Comparison of ENCODE assay signal across 8 mouse cellular contexts in genomic region chr4:127020411-127021150, GRCm38 (mm10). TPM values are rescaled to one million over a fixed set of nuclear protein-coding genes. Genes with fewer than 3 reads are reported as not detected.
DNase-seq lines count a peak whose midpoint lies in the region; ATAC-seq lines count a peak whose summit lies in the region.

No protein-coding gene starts in this region.

- no peak for ATAC-seq in lung, embryonic 15.5 days (ENCODE audit: borderline replicate concordance, extremely low read depth, low FRiP score, low TSS enrichment)
- ATAC-seq in forebrain, embryonic 11.5 days (replicated peaks; ENCODE audit: low FRiP score) = no peak; the same call in 1 of the 2 replicates
- no peak for ATAC-seq in limb, embryonic 13.5 days (ENCODE audit: low FRiP score, low read depth)
- no peak for ATAC-seq in stomach, embryonic 14.5 days (ENCODE audit: insufficient number of reproducible peaks, insufficient read depth, low FRiP score, low read depth)

- H3K4me3 ChIP-seq in lung, embryonic 15.5 days = peak overlapping the region; percentile 97
- peak overlapping the region; percentile 100 for H3K4me3 ChIP-seq in forebrain, embryonic 11.5 days (ENCODE audit: low read depth, low read length)
- H3K4me3 ChIP-seq in limb, embryonic 13.5 days = peak overlapping the region; percentile 99
- H3K4me3 ChIP-seq in stomach, embryonic 14.5 days (ENCODE audit: low read depth, low read length) = peak overlapping the region; percentile 29

- WGBS in lung, embryonic 15.5 days = 10% methylated on average over 13 of the region's 13 CpGs
- WGBS in forebrain, embryonic 11.5 days = 13% methylated on average over 13 of the region's 13 CpGs
- WGBS in limb, embryonic 13.5 days = 10% methylated on average over 13 of the region's 13 CpGs
- whole genome bisulfite sequencing in stomach, embryonic 14.5 days = 11% methylated on average over 13 of the region's 13 CpGs

- no peak overlapping the region for H3K9ac ChIP-seq in lung, embryonic 15.5 days
- peak overlapping the region; percentile 29; the same call in 1 of the 2 replicates for H3K9ac ChIP-seq in forebrain, embryonic 11.5 days (ENCODE audit: low read length)
- H3K9ac ChIP-seq in limb, embryonic 13.5 days = no peak overlapping the region
- no peak overlapping the region for H3K9ac ChIP-seq in stomach, embryonic 14.5 days (replicated peaks; ENCODE audit: low read depth, low read length)

- H3K27me3 ChIP-seq in lung, embryonic 15.5 days = no peaks in the 10 kb centered on the region
- H3K27me3 ChIP-seq in forebrain, embryonic 11.5 days (ENCODE audit: control insufficient read depth, insufficient read depth, low read length) = no peaks in the 10 kb centered on the region
- H3K27me3 ChIP-seq in limb, embryonic 13.5 days = no peaks in the 10 kb centered on the region
- no peaks in the 10 kb centered on the region for H3K27me3 ChIP-seq in stomach, embryonic 14.5 days (ENCODE audit: control insufficient read depth, insufficient read depth, low read length)

- no peak overlapping the region for H3K27ac ChIP-seq in lung, embryonic 15.5 days
- H3K27ac ChIP-seq in forebrain, embryonic 11.5 days (ENCODE audit: low read depth, low read length) = peak overlapping the region; percentile 51; the same call in 1 of the 2 replicates
- H3K27ac ChIP-seq in limb, embryonic 13.5 days = no peak overlapping the region
- 0 out of 2 replicates have a peak overlapping the region, but pooled peaks have one; percentile 21 for H3K27ac ChIP-seq in stomach, embryonic 14.5 days (ENCODE audit: low read length)

- no peak for DNase-seq in lung, postnatal 4 days
- no peak for DNase-seq in forebrain, embryonic 11.5 days (ENCODE audit: low spot score)
- DNase-seq in thymus, postnatal 14 days = no peak
- DNase-seq in thymus, postnatal 36 days = no peak
- DNase-seq in right cerebral cortex, postnatal 10 days (ENCODE audit: low spot score in 2 of 2) = no peak

- no peaks in the 10 kb centered on the region for H3K9me3 ChIP-seq in lung, embryonic 15.5 days
- H3K9me3 ChIP-seq in forebrain, embryonic 11.5 days (ENCODE audit: control insufficient read depth, low read length) = no peaks in the 10 kb centered on the region
- no peaks in the 10 kb centered on the region for H3K9me3 ChIP-seq in limb, embryonic 13.5 days
- H3K9me3 ChIP-seq in stomach, embryonic 14.5 days (ENCODE audit: control insufficient read depth, low read depth, low read length) = no peaks in the 10 kb centered on the region

- H3K36me3 ChIP-seq in lung, embryonic 15.5 days = peaks cover 20% of the 10 kb centered on the region
- H3K36me3 ChIP-seq in forebrain, embryonic 11.5 days (ENCODE audit: control insufficient read depth, insufficient read depth, low read length) = no peaks in the 10 kb centered on the region; the same call in 1 of the 2 replicates
- peaks cover 26% of the 10 kb centered on the region for H3K36me3 ChIP-seq in limb, embryonic 13.5 days
- H3K36me3 ChIP-seq in stomach, embryonic 14.5 days (ENCODE audit: control insufficient read depth, insufficient read depth, low read length) = peaks cover 24% of the 10 kb centered on the region

- H3K4me1 ChIP-seq in lung, embryonic 15.5 days = peaks cover 17% of the 10 kb centered on the region
- H3K4me1 ChIP-seq in forebrain, embryonic 11.5 days (replicated peaks; ENCODE audit: control insufficient read depth, insufficient read depth, low read length) = peaks cover 5% of the 10 kb centered on the region; the same call in 1 of the 2 replicates
- H3K4me1 ChIP-seq in limb, embryonic 13.5 days = peaks cover 20% of the 10 kb centered on the region
- peaks cover 12% of the 10 kb centered on the region; the same call in 1 of the 2 replicates for H3K4me1 ChIP-seq in stomach, embryonic 14.5 days (ENCODE audit: control insufficient read depth, insufficient read depth, low read length)

- peak overlapping the region; percentile 51 for H3K4me2 ChIP-seq in lung, embryonic 15.5 days
- H3K4me2 ChIP-seq in forebrain, embryonic 11.5 days (ENCODE audit: low read depth, low read length, severe bottlenecking) = peak overlapping the region; percentile 54
- peak overlapping the region; percentile 61 for H3K4me2 ChIP-seq in limb, embryonic 13.5 days (replicated peaks)
- peak overlapping the region; percentile 43 for H3K4me2 ChIP-seq in stomach, embryonic 14.5 days (replicated peaks; ENCODE audit: low read depth, low read length)

RNA-seq across cellular contexts. Expression of gene Sfpq, which starts 0.5 kb away (rescaled TPM):
- polyA plus RNA-seq in lung, embryonic 15.5 days (2015; fragmentation: Nextera tagmentation; extraction: Ambion mirVana) = 88.5 and 93.7 TPM in 2 replicates
- 170 and 185 TPM in 2 replicates for polyA plus RNA-seq in forebrain, embryonic 11.5 days (2014; fragmentation: Nextera tagmentation; extraction: Ambion mirVana)
- polyA plus RNA-seq in limb, embryonic 13.5 days (2015; fragmentation: Nextera tagmentation; extraction: Ambion mirVana) = 100.0 and 105 TPM in 2 replicates
- 128 and 142 TPM in 2 replicates for polyA plus RNA-seq in stomach, embryonic 14.5 days (2014; fragmentation: Nextera tagmentation; extraction: Ambion mirVana)

RNA-seq across cellular contexts. Expression of gene Zmym1, which starts 40.4 kb away (rescaled TPM):
- 19.1 and 20.1 TPM in 2 replicates for polyA plus RNA-seq in lung, embryonic 15.5 days (2015; fragmentation: Nextera tagmentation; extraction: Ambion mirVana)
- 36.8 and 37.3 TPM in 2 replicates for polyA plus RNA-seq in forebrain, embryonic 11.5 days (2014; fragmentation: Nextera tagmentation; extraction: Ambion mirVana)
- polyA plus RNA-seq in limb, embryonic 13.5 days (2015; fragmentation: Nextera tagmentation; extraction: Ambion mirVana) = 22.1 and 24.5 TPM in 2 replicates
- 19.5 and 25.5 TPM in 2 replicates for polyA plus RNA-seq in stomach, embryonic 14.5 days (2014; fragmentation: Nextera tagmentation; extraction: Ambion mirVana)

RNA-seq across cellular contexts. Expression of gene Zmym4, which starts 52.6 kb away (rescaled TPM):
- polyA plus RNA-seq in lung, embryonic 15.5 days (2015; fragmentation: Nextera tagmentation; extraction: Ambion mirVana) = 18.0 and 18.2 TPM in 2 replicates
- 31.9 and 40.5 TPM in 2 replicates for polyA plus RNA-seq in forebrain, embryonic 11.5 days (2014; fragmentation: Nextera tagmentation; extraction: Ambion mirVana)
- polyA plus RNA-seq in limb, embryonic 13.5 days (2015; fragmentation: Nextera tagmentation; extraction: Ambion mirVana) = 27.8 and 31.0 TPM in 2 replicates
- polyA plus RNA-seq in stomach, embryonic 14.5 days (2014; fragmentation: Nextera tagmentation; extraction: Ambion mirVana) = 28.9 and 34.7 TPM in 2 replicates

RNA-seq across cellular contexts. Expression of gene Zmym6, which starts 56.6 kb away (rescaled TPM):
- polyA plus RNA-seq in lung, embryonic 15.5 days (2015; fragmentation: Nextera tagmentation; extraction: Ambion mirVana) = 15.0 and 17.3 TPM in 2 replicates
- polyA plus RNA-seq in forebrain, embryonic 11.5 days (2014; fragmentation: Nextera tagmentation; extraction: Ambion mirVana) = 24.9 and 28.8 TPM in 2 replicates
- 26.2 and 29.3 TPM in 2 replicates for polyA plus RNA-seq in limb, embryonic 13.5 days (2015; fragmentation: Nextera tagmentation; extraction: Ambion mirVana)
- 26.8 and 30.0 TPM in 2 replicates for polyA plus RNA-seq in stomach, embryonic 14.5 days (2014; fragmentation: Nextera tagmentation; extraction: Ambion mirVana)

Comparison
In these comparisons a context has a peak if more than half of its experiments do, and no peak if none do; other contexts are left out.
1. H3K27ac ChIP-seq: peak in forebrain, embryonic 11.5 days (single experiment) and stomach, embryonic 14.5 days (single experiment); none in lung, embryonic 15.5 days (single experiment) and limb, embryonic 13.5 days (single experiment).
2. H3K4me3 ChIP-seq: peak in every context shown above with its lines; median percentile 100 in forebrain, embryonic 11.5 days; 99 in limb, embryonic 13.5 days; 97 in lung, embryonic 15.5 days; 29 in stomach, embryonic 14.5 days.
3. Peak in every context shown above with its lines, with median percentiles within 50 percentile points of each other: H3K4me2 ChIP-seq.